Mouse (Mus musculus): ENCODE results near the gene Elmo1. TPM values are rescaled to one million over a fixed set of nuclear protein-coding genes. Genes with fewer than 3 reads are reported as not detected.

Gene Elmo1
- polyA plus RNA-seq, 1 experiment from 2014 or later: 49.5 TPM

DNA sequence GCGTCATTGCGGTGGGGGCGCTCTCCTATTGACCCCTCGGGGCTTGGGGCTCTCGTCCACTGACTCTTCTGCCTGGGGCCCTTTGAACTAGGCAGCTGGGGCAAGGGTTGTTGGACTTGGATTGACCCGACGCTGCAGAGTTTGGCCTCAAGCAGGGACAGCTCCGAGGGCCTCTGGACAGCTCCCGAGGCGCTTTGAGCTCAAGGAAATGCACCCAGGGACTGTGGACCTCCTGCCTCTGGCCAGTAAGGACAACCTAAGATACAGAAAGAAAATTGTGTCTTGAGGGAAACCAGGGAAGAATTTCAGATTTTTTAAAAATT lies 1.2 kb downstream of the Elmo1 start:
- no peak; the same call in 1 of the 2 replicates for ATAC-seq (ENCODE audit: low read depth)
- no peaks in the 10 kb centered on the region for H3K27me3 ChIP-seq (ENCODE audit: control insufficient read depth, insufficient read depth, low read length)
- H3K4me3 ChIP-seq (ENCODE audit: low read depth, low read length): peak overlapping the region; percentile 89
- H3K4me1 ChIP-seq (ENCODE audit: control insufficient read depth, insufficient read depth, low read length): no peaks in the 10 kb centered on the region
- no peaks in the 10 kb centered on the region for H3K9me3 ChIP-seq (ENCODE audit: control insufficient read depth, low read length)
- no peak overlapping the region for H3K27ac ChIP-seq (ENCODE audit: low read depth, low read length)
- H3K9ac ChIP-seq (replicated peaks; ENCODE audit: low read depth, low read length): 0 out of 2 replicates have a peak overlapping the region, but pooled peaks have one; percentile 66
- WGBS: 0% methylated on average over 10 of the region's 10 CpGs
- H3K36me3 ChIP-seq (ENCODE audit: control insufficient read depth, insufficient read depth, low read length): no peaks in the 10 kb centered on the region
- peak overlapping the region; percentile 97 for H3K4me2 ChIP-seq (ENCODE audit: low read depth, low read length)

DNA sequence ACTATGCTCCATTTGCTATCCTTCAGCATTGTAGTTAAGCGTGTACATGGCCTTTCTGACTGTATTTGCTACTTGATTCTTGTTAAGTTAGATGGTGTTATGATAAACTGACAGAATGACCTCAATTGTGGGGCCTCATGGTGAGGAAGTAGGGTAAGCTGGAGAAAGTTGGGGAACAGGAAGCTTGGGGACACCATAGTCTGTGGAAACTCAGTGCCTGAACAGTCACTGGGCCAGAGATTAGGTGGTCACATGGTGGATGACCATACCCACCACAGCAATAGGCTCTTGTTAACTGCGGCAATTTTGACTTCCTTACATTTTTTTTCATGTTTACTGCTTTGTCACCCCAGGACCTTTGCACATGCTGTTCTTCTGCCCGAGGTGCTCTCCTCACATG lies 1.9 kb downstream of the Elmo1 start:
- H3K4me1 ChIP-seq (ENCODE audit: control insufficient read depth, insufficient read depth, low read length): no peaks in the 10 kb centered on the region
- H3K27ac ChIP-seq (ENCODE audit: low read depth, low read length): no peak overlapping the region
- H3K9ac ChIP-seq (replicated peaks; ENCODE audit: low read depth, low read length): no peak overlapping the region
- WGBS: 89% methylated on average over 3 of the region's 3 CpGs
- ATAC-seq (ENCODE audit: low read depth): no peak
- H3K4me2 ChIP-seq (ENCODE audit: low read depth, low read length): 0 out of 2 replicates have a peak overlapping the region, but pooled peaks have one; percentile 4
- H3K9me3 ChIP-seq (ENCODE audit: control insufficient read depth, low read length): no peaks in the 10 kb centered on the region
- H3K36me3 ChIP-seq (ENCODE audit: control insufficient read depth, insufficient read depth, low read length): no peaks in the 10 kb centered on the region
- no peak overlapping the region for H3K4me3 ChIP-seq (ENCODE audit: low read depth, low read length)
- no peaks in the 10 kb centered on the region for H3K27me3 ChIP-seq (ENCODE audit: control insufficient read depth, insufficient read depth, low read length)

DNA sequence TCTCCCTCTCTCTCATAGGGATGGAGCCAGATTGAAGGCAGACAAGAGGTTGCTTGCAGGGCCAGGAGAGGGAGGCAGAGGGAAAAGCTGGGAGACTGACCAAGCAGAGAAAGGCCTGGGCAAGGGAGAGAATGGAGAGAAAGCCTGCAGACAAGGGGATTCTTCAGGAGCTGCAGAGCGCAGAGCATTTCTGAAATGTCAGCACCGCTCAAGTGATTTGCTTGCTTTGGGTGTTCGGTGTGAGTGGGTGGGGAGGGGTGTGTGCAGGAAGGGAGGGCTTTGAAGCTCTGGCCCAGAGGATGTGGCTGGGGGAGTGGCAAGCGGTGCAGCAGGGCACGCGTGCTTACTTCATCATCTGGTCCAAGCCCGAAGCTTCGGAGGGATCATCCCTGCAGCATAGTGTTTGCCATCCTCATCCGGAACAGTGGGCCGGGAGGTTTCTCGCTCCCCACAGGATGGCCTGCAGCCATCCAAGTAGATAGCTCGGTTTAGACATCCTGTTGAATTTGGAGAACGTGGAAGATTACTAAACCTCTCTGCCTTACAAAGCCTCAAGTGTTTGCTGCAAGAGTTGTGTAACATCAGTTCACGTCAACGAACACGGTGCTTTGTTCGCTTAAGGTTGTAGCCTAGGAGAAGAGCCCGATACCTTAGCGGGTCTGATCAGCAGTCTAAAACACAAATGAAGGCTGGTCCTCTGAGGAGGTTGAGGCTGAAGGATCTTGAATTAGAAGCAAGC lies 3.1 kb downstream of the Elmo1 start:
- no peaks in the 10 kb centered on the region for H3K36me3 ChIP-seq (ENCODE audit: control insufficient read depth, insufficient read depth, low read length)
- no peaks in the 10 kb centered on the region for H3K27me3 ChIP-seq (ENCODE audit: control insufficient read depth, insufficient read depth, low read length)
- no peaks in the 10 kb centered on the region for H3K4me1 ChIP-seq (ENCODE audit: control insufficient read depth, insufficient read depth, low read length)
- no peak overlapping the region for H3K4me3 ChIP-seq (ENCODE audit: low read depth, low read length)
- H3K4me2 ChIP-seq (ENCODE audit: low read depth, low read length): no peak overlapping the region
- WGBS: 79% methylated on average over 19 of the region's 19 CpGs
- no peaks in the 10 kb centered on the region for H3K9me3 ChIP-seq (ENCODE audit: control insufficient read depth, low read length)
- no peak overlapping the region for H3K9ac ChIP-seq (replicated peaks; ENCODE audit: low read depth, low read length)
- H3K27ac ChIP-seq (ENCODE audit: low read depth, low read length): no peak overlapping the region
- ATAC-seq (ENCODE audit: low read depth): no peak

DNA sequence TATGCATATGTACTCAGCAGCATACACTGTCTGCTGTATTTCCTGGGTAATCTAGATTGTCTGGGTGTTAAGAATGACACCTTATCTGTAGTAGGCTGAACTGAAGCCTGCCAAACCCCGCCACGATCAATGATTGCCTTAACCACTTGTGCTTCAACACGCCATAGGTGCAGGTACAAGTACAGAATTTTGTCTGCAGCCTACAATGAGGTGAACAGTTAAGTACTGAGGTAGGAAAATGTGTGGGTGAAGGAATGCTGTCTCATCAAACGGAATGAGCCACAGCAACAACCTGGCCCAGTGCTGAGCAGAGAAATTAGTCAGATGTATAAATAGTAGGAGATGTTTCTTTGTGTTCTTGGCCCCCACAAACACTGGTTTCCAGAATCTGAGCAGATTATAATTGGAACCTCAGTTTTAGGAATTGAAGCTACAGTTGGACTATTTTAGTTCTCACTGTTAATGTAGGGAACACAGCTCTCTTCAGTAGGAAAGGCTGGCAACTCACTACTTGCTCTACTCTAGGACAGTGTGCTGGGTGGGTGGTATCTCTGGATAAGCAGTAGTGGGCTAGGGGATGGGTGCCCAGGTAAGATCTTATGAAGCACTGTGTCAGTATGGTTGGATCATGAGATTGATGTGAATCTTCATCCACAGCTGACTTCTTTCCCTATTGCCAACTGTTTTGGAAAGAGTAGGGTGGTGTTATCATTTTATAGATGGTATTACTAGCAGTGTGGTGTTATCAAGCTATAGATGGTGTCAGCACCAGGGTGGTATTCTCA lies 4.7 kb downstream of the Elmo1 start:
- Histone ChIP-seq H3K4me2 (ENCODE audit: low read depth, low read length) (no peak overlapping the region), H3K4me1 (ENCODE audit: control insufficient read depth, insufficient read depth, low read length) (no peaks in the 10 kb centered on the region), H3K9ac (replicated peaks; ENCODE audit: low read depth, low read length) (no peak overlapping the region), H3K36me3 (ENCODE audit: control insufficient read depth, insufficient read depth, low read length) (no peaks in the 10 kb centered on the region), H3K4me3 (ENCODE audit: low read depth, low read length) (no peak overlapping the region), H3K9me3 (ENCODE audit: control insufficient read depth, low read length) (no peaks in the 10 kb centered on the region), H3K27ac (ENCODE audit: low read depth, low read length) (no peak overlapping the region), H3K27me3 (ENCODE audit: control insufficient read depth, insufficient read depth, low read length) (no peaks in the 10 kb centered on the region)
- WGBS: 94% methylated on average over 4 of the region's 4 CpGs
- no peak for ATAC-seq (ENCODE audit: low read depth)

DNA sequence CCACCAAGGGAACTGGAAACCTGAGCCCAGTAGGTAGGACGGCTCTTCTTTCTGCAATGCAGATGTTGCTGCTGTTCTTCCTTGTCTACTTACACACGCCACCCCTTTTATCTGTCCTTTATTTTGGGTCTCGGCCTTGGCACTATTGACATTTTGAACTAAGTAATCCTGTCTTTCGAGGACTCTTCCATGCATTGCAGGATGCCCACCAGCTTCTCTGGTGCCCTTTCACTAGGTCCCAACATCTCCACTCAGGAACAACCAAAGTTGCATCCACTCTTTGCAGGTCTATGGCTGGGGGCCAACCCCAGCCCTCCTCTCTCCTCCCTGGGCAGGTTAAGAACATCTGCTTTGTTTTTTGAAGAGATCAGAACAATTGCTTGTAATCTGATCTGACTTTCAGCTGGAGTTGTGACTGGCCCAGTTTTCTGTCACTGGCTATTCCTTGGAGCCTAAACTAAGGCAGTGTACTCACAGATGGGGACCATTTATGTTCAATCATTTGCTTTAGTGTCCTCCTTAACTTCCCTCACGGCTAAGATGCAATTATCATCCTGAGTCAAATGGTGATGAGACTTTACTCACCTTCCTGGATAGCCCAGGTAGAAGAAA lies 6.7 kb downstream of the Elmo1 start:
- Histone ChIP-seq H3K4me3 (ENCODE audit: low read depth, low read length) (no peak overlapping the region), H3K9me3 (ENCODE audit: control insufficient read depth, low read length) (no peaks in the 10 kb centered on the region), H3K27me3 (ENCODE audit: control insufficient read depth, insufficient read depth, low read length) (no peaks in the 10 kb centered on the region), H3K27ac (ENCODE audit: low read depth, low read length) (no peak overlapping the region), H3K36me3 (ENCODE audit: control insufficient read depth, insufficient read depth, low read length) (no peaks in the 10 kb centered on the region), H3K4me1 (ENCODE audit: control insufficient read depth, insufficient read depth, low read length) (no peaks in the 10 kb centered on the region), H3K4me2 (ENCODE audit: low read depth, low read length) (no peak overlapping the region), H3K9ac (replicated peaks; ENCODE audit: low read depth, low read length) (no peak overlapping the region)
- ATAC-seq (ENCODE audit: low read depth): no peak
- 58% methylated on average over 5 of the region's 5 CpGs for WGBS

DNA sequence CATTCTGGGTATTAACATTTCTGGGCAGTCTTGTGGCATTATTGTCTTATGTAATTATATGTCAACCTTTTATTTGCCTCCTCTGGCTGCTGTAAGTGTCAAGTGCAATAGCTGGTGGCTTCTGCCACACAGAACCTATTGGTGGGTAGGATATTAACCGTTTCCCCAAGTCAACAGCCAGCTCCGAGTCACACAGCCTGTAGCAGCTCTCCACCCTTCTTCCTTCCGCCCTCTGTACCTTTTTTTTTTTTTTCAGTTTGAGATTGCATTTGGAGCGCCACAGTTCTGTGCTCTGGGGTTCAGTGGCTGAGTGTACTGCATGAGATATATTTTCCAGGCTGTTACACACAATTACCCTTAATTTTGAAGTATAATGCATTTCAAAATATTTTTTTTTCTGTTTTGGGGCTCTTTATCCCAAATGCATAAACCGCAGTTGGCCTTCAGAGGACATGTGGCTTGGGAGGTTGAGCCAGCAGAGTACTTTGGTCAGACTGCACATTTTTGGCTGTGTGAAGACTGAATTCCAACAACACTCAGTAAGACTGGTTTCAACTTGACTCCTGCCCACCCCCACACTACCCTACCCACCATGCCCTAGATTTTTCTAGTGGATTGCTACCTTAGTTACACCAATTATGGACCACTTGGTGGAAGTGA lies 7.7 kb downstream of the Elmo1 start:
- Histone ChIP-seq H3K9me3 (ENCODE audit: control insufficient read depth, low read length) (no peaks in the 10 kb centered on the region), H3K9ac (replicated peaks; ENCODE audit: low read depth, low read length) (no peak overlapping the region), H3K4me2 (ENCODE audit: low read depth, low read length) (no peak overlapping the region), H3K27ac (ENCODE audit: low read depth, low read length) (no peak overlapping the region), H3K4me3 (ENCODE audit: low read depth, low read length) (no peak overlapping the region), H3K4me1 (ENCODE audit: control insufficient read depth, insufficient read depth, low read length) (no peaks in the 10 kb centered on the region), H3K36me3 (ENCODE audit: control insufficient read depth, insufficient read depth, low read length) (no peaks in the 10 kb centered on the region), H3K27me3 (ENCODE audit: control insufficient read depth, insufficient read depth, low read length) (no peaks in the 10 kb centered on the region)
- 58% methylated on average over 5 of the region's 5 CpGs for WGBS
- ATAC-seq (ENCODE audit: low read depth): no peak

DNA sequence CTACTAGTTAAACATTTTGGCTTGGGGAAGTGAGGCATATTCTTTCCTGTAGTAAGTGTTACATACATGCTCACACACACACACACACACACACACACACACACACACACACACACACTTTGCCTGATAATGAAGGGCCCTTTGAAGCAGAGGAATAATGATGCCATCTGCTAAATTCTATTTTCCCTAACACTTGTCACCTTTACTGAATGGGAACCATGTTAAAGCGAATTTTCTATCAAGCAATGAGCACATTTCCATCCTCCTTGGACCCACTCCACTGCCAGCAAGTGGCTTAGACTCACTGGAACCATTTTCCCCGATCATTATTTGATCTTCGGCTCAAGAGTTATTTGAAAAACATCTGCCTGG lies 8.2 kb downstream of the Elmo1 start:
- WGBS: 88% methylated on average over 3 of the region's 3 CpGs
- no peaks in the 10 kb centered on the region for H3K36me3 ChIP-seq (ENCODE audit: control insufficient read depth, insufficient read depth, low read length)
- no peaks in the 10 kb centered on the region for H3K9me3 ChIP-seq (ENCODE audit: control insufficient read depth, low read length)
- no peak for ATAC-seq (ENCODE audit: low read depth)
- no peak overlapping the region for H3K4me2 ChIP-seq (ENCODE audit: low read depth, low read length)
- H3K4me1 ChIP-seq (ENCODE audit: control insufficient read depth, insufficient read depth, low read length): no peaks in the 10 kb centered on the region
- no peak overlapping the region for H3K27ac ChIP-seq (ENCODE audit: low read depth, low read length)
- no peak overlapping the region for H3K9ac ChIP-seq (replicated peaks; ENCODE audit: low read depth, low read length)
- no peaks in the 10 kb centered on the region for H3K27me3 ChIP-seq (ENCODE audit: control insufficient read depth, insufficient read depth, low read length)
- H3K4me3 ChIP-seq (ENCODE audit: low read depth, low read length): no peak overlapping the region

DNA sequence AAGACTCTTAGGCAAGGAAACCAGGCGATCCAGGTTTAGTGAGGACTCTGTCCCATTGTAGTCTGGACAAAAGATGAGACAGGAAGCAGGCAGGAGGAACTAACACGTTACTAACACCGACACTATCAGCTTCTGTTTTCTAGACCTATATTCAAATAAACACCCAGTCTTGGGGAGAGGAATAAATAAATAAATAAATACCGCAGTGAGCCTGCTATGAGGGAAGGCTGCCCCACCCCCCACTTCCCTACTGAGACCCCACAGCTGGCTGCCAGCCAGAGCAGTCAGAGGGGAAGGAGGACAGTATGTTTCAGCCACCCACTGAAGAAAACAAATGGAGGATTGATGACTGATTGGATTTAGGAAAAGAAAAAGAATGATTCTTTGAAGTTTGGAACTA lies 9.2 kb downstream of the Elmo1 start:
- Histone ChIP-seq H3K27me3 (ENCODE audit: control insufficient read depth, insufficient read depth, low read length) (no peaks in the 10 kb centered on the region), H3K36me3 (ENCODE audit: control insufficient read depth, insufficient read depth, low read length) (no peaks in the 10 kb centered on the region), H3K9me3 (ENCODE audit: control insufficient read depth, low read length) (no peaks in the 10 kb centered on the region), H3K9ac (replicated peaks; ENCODE audit: low read depth, low read length) (no peak overlapping the region), H3K4me2 (ENCODE audit: low read depth, low read length) (no peak overlapping the region), H3K4me3 (ENCODE audit: low read depth, low read length) (no peak overlapping the region), H3K27ac (ENCODE audit: low read depth, low read length) (no peak overlapping the region), H3K4me1 (ENCODE audit: control insufficient read depth, insufficient read depth, low read length) (no peaks in the 10 kb centered on the region)
- WGBS: 9% methylated on average over 4 of the region's 4 CpGs
- no peak for ATAC-seq (ENCODE audit: low read depth)

DNA sequence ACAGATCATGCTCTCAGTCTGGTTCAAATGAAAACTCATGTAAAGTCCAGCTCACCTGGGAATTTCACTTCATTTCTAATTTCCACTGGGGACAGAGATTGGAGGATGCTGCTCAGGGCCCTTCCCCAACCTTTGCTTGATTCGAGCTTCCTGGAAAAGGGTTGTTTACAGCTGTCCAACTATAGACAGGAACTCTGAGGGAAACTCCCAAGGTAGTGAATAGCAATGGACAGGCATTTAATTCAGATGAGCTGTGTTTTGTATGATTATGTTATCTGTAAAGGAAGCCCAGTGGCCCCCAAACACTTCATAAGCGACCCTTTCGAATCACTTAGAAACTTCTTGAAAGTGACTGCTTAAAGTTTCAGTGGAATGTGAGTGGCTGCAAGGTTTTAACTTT lies 10.0 kb downstream of the Elmo1 start:
- Histone ChIP-seq H3K9me3 (ENCODE audit: control insufficient read depth, low read length) (no peaks in the 10 kb centered on the region), H3K9ac (replicated peaks; ENCODE audit: low read depth, low read length) (no peak overlapping the region), H3K27me3 (ENCODE audit: control insufficient read depth, insufficient read depth, low read length) (no peaks in the 10 kb centered on the region), H3K4me1 (ENCODE audit: control insufficient read depth, insufficient read depth, low read length) (no peaks in the 10 kb centered on the region), H3K27ac (ENCODE audit: low read depth, low read length) (no peak overlapping the region), H3K4me3 (ENCODE audit: low read depth, low read length) (no peak overlapping the region), H3K4me2 (ENCODE audit: low read depth, low read length) (no peak overlapping the region), H3K36me3 (ENCODE audit: control insufficient read depth, insufficient read depth, low read length) (no peaks in the 10 kb centered on the region)
- WGBS: 84% methylated on average over 3 of the region's 3 CpGs
- ATAC-seq (ENCODE audit: low read depth): no peak
